Mouse (Mus musculus) c-Kit-positive CD71-positive TER-119-positive erythroid progenitor cells, embryonic 14.5 days (primary cell): Measurements from ENCODE around the gene Apmap.
A peak's percentile ranks its signal among the peaks of the same experiment; 100 is the strongest.
"Not testable (repeated sequence)": the region's sequence is repeated elsewhere in the genome, so short reads cannot be mapped to it uniquely, and the experiment has no call there.

Experiments
- DNase-seq: peaks from one replicate; pipeline ENCODE4 v3.0.0-alpha.2; 2013; ENCODE audit warnings: low spot score

Gene Apmap

DNA sequence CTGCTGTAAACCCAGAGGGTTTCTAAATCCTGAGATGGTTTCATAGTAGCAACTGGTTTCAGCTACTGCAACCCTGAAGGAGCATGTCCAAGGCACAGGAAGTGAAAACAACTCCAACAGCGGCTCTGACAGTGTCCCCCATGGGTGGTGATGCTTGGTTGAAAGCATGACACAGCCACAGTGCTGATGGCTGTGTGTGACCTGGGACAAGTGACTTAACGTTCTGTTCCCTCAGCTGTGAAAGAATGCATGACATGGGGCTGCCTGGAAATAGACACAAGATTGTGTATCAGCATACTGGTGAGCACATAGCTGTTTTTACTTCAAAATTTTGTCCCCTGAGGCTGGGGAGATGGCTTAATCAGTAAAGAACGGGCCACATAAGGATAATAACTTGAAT is 13.3 kb upstream of the Apmap start:
- DNase-seq: no peak

- DNase-seq: no peak
Measured at GRCm38 (mm10) chr2:150610097-150610496, 1.7 kb upstream of the Apmap start.

DNA sequence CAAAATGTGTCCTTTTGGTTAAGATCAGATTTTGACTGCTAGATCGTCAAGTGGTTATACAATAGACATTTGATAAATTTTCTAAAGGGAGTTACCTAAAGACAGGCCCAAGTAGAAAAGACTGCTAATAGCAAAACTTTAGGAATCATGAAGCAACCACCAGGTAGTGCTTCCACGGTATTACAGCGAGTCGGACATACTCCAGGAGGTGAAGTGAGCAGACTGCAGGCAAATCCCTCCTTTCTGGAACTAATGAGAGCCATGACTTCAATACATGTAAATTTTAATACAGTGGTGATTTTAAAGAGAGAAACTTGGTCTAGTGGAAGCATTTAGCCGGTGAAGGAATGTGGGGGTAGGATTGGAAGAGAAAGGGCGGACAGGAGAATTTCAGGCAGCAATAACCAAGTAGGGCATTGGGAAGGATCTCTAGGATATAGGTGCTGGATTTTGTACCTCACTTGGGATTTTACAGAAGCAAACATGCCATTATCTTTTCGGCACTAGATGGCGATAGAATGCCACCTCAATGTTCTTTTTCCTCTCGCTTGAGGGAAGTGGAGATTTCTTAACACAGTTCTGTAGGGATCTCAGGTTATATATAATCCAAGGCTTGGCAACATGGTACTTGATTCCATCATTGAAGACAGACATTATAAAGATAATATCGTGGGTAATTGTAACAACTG is 649 bp upstream of the Apmap start:
- peak; percentile 82 for DNase-seq

DNA sequence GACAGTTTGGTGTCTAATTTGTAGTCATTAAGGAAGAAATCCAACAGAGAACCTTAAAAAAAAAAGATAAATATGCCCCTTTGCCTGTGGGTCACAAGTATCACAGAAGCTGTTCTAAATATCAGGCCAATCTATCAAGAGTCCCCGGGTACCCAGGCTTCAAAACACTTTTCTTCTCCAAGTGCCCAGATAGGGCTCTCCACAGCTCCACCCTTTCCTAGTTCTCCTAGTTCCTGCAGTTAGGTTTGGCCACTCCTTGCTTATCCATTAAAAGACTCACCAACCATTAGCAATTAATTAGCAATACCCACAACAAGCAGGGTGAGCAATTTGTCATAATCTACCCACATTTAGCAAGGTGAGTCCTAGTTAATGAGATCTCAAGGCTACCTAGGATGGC is 1.3 kb downstream of the Apmap start:
- no peak for DNase-seq

- no peak for DNase-seq
Measured at GRCm38 (mm10) chr2:150604802-150605201, 3.6 kb downstream of the Apmap start.

GRCm38 (mm10) chr2:150602166-150602565 is 6.2 kb downstream of the Apmap start:
- no peak for DNase-seq

DNA sequence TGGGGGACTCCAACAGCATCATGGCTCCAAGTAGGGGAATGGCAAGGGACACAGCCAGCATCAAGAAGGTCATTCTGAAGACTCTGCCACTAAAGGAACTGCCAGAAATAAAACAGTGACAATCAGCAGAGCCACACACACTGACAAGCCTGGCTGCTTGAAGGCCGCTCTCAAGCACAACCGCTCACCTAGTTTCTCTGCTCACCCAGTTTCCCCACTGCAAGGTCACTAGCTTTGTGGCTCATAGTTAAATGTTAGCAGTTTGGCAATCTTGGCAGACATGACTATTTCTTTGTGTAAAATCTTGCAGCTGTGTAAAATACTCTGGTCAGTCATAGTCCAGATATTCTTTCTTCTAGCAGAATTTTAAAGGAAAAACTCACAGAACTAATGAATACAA is 8.1 kb downstream of the Apmap start:
- DNase-seq: no peak

DNA sequence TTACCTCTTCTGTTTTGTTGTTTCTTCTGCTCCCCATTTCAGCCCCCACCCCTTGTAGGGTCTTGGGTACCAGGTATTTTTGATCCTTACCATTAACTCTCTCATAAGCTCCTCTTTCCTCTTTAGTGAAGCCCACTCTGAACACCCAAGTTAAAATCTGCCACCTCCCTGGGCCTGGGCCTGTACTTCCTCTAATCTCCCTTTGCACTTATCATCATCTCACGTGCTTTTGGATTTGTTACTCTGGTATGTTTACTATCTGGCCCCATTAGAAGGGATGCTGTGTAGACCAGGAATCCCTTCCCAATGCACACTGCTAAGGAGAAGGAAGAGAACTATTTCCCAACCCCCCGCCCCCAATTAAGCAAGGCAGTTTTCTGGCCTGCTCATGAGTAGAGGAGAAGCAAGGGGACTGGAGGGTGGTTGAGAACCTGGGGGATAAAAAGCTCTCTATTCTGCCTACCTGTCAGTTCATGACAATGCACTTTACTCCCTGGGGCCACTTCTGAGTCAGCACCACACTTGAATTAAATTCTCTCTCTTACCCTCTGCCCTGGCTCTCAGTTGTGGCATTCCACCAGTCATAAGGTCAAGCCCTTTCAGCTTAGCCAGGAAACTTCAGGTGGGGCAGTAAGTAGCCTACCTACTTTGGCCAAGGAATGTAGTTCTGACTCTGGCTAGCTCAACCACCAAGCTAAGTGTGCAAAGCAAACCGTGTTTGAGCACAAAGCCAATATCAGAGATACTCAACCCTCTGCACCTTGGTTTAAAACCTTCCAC is 12.8 kb downstream of the Apmap start:
- no peak for DNase-seq

DNA sequence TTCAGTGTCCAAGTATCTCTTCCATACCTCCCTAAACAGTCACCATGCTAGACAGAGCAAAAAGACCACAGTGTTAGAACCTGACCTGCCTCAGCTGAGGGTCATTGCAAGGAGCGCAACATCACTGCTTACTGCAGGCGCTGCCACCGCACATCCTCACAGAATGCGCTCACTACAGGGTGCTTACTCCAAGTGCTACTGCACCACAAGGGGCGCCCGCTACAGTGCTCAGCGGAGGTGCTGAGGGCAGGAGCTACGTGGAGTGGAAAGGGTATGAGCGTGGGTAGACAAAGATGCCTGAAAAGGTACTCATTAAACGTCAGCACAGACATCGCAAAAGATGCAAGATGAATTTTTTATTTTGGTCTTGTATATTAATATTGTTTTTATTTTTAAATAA is 19.3 kb downstream of the Apmap start:
- no peak for DNase-seq

GRCm38 (mm10) chr2:150579628-150580027 is 28.7 kb downstream of the Apmap start:
- no peak for DNase-seq

GRCm38 (mm10) chr2:150578603-150579002 is 29.8 kb downstream of the Apmap start:
- no peak for DNase-seq

- DNase-seq: no peak
Measured at GRCm38 (mm10) chr2:150576256-150576655, 32.1 kb downstream of the Apmap start.

- DNase-seq: no peak
Measured at GRCm38 (mm10) chr2:150572463-150572862, 35.9 kb downstream of the Apmap start.

DNA sequence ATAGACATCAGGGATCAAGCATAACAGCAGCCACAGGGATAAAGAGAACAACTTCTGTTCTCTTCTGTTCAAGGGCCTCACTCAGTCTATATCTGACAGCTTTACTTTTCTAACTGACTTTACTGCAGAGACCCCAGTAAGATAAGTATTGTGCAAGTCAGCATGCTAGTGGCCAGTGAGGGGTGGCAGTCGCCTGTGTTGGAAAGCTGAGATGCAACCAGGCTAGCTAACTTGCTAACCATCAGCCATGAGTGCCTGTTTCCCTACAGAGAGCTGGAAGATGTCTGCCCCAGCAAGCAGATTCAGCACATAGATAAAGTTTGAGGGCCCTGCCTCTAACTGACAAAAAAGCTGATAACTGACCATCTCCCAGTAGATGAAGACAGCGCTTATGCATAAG is 37.6 kb downstream of the Apmap start:
- no peak for DNase-seq

GRCm38 (mm10) chr2:150569847-150570590 is 38.3 kb downstream of the Apmap start, which contains the start of gene Cst7:
Cst7 (plus strand) TSS chr2:150570415.
- DNase-seq: no peak

GRCm38 (mm10) chr2:150567051-150567450 is 41.3 kb downstream of the Apmap start:
- DNase-seq: no peak

DNA sequence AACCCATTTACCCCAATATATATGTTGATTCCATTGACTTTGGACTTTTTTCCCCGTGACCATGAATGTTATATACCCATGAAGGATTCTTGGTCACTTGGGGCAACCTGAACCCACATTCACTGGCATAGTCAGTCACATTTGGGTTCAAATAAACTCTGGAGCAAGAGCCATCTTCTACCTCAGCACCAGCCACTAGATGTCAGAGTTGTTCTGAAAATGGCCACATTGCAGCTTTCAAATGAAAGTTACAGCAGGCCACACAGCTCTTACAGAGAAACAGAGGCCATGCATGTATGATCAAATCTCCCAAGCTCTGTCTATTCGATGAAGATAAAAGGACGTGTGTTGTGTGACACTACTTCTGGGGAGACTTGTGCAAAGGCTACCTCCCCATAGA is 49.8 kb downstream of the Apmap start:
- DNase-seq: peak; percentile 15

DNA sequence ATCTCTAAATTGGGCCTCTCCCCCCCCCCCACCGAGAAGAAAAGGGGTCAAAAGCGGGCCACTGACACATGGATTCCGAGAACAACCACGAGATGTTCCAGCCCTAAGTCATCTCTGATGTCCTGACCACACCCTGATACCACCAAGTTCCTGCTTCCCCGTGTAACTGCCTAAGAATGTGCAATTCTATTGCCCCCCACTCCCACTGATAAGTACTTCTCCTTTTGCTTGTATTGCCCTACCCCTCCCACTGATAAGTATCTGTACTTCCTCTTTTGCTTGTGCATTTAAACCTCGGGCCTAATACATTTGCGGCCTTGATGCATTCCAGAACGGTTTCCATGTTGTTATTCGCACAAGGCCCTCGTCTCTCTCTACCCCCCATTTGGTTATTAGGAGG is 58.8 kb downstream of the Apmap start:
- not testable (repeated sequence) for DNase-seq
